Mouse (Mus musculus) gastrocnemius, postnatal 14 days (tissue): ENCODE measurements at regions not wholly inside any gene's neighbourhood (a gene's known extent, or its start where the extent isn't known, plus 50 kb on each side); places are given as distances from the start of the nearest gene placed in this dataset.

ENCODE experiments used
- DNase-seq: peaks from one replicate; pipeline ENCODE4 v3.0.0; 2021; ENCODE audit warnings: mixed read lengths
- intact Hi-C: fragments of 180-260 bp; cut with DNase I; formaldehyde crosslinking; loops from one replicate; pipeline ENCODE4 v1.15.1; 2025; ENCODE audit warnings: low total_unique reads

DNA sequence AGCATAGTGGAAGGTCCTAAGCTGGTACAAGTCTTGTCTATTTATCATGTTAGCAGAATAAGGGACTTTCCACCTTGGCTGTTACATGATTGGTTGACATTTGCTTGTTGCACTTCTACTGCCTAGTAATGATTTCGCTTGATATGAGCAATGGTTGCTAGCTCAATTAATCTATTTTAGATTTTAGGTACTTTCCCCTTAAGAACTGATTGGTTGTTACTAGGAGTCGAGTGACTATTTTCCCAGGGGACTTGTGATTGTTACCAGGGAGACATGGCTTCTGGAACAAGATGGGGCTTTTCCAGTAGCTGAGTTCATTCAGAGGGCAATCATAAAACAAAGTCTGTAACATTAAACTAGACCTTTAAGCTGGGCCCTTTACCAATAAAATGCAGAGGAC is 100.9 kb downstream of the Nup35 start:
- intact Hi-C loops = no loop called here
- DNase-seq = no peak

DNA sequence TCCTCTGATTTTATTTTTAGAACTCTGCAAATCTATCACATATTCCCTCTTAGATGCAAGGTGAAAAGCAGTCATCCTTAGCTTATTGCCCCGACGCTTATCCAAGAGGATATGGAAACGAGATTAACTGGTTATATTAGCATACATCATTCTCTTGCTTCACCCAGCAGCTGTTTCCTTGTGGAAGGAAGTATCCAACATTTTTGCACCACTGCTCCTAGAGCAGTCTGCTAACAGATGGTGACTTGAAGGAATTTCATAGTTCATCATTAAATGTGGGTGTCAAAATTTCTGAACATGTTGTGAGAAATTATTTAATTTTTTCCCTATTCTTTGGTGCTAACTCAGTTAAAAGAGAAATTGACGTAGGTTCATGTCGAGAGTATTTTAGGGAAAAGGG is 107.0 kb downstream of the Nup35 start:
- no peak for DNase-seq
- intact Hi-C loops = no loop called here

GRCm38 (mm10) chr2:80731324-80731723 is 114.3 kb downstream of the Nup35 start:
- intact Hi-C loops = no loop called here
- DNase-seq = no peak

- no peak for DNase-seq
- intact Hi-C loops = no loop called here
These were observed 129.7 kb downstream of the Nup35 start for GRCm38 (mm10) chr2:80746737-80747136.

GRCm38 (mm10) chr2:80762013-80762612 is 145.1 kb downstream of the Nup35 start:
- no peak for DNase-seq

GRCm38 (mm10) chr2:80771176-80771575 is 154.1 kb downstream of the Nup35 start:
- intact Hi-C loops = no loop called here
- no peak for DNase-seq

More at GRCm38 (mm10) chr2:80762013-80762612, 145.1 kb downstream of the Nup35 start:
- intact Hi-C loops = no loop called here

- no peak for DNase-seq
- intact Hi-C loops = no loop called here
These were observed 155.4 kb downstream of the Nup35 start for GRCm38 (mm10) chr2:80772455-80772854.

DNA sequence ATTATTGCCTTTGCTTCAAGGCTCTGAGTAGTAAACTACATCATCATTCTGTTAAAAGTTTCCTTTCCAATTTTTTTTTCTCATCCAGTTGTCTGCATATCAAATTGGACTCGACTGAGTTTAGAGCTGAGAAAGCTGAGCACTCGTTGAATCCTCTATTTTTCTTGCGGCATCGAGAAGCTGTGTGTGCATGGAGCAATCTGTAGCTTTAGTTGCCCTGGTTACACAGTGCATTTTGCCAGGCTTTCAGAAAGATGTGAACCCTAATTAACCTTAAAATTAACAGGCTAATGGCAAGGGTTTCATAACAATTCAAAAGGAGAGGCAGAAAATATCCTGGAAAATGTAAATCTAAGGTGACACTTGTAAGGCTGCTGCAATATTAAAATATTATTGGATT is 169.3 kb downstream of the Nup35 start:
- DNase-seq = no peak
- intact Hi-C loops = no loop called here

DNA sequence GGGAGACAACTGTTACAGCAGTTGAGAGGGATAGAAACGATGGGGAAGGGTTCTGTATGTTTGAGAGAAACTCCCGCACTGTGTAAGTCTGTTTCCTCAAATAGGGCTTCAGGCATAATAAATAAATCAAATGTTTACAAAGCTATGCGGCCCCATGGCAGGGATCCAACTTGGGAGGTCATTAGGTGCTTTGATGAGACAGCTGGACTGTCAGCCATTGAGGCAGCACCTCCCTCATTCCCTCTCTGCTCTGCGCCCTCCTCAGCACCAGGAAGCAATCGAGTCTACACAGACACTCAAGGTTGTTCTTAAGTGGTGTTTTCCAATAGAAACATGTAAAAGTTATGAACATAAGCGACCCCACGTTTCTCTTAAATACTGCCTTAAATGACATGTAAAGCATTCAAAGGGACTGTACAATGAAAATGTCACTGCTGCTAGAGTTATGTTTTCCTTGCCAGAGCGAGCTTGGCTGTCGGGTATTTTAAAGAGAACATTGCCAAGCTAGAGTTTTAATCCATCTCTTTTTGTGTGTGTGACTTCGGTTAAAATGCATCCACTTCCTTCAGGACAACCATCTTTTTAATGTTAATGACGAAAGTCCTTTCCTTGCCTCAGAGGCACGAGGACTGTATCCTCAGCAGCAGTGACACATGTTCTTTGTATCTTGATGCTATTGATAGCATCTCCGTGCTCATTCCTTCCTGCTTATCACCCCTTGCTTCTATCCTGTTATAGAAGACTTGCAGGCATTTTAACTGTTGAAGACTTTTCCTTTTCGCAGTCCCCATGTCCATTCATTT is 176.5 kb downstream of the Nup35 start:
- no peak for DNase-seq
- intact Hi-C loops = no loop called here

DNA sequence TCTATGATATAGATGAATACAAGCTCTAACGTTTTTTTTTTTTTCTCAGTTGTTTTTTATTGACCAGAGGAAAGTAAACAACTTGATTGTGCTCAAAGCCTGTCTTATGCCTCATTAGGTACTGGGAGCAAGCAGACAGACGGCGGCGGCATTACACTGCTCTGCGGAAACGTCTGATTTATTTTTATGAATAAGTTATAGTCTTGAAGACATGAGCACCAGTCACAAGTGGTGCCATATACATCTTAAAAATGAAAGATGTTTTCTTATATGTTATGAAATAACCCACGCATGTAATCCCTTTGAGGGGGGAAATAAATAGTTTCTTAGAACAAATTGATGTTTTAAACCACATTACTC is 177.1 kb downstream of the Nup35 start:
- DNase-seq = no peak
- intact Hi-C loops = no loop called here

GRCm38 (mm10) chr2:80819268-80819667 is 202.2 kb downstream of the Nup35 start:
- no peak for DNase-seq
- intact Hi-C loops = no loop called here

DNA sequence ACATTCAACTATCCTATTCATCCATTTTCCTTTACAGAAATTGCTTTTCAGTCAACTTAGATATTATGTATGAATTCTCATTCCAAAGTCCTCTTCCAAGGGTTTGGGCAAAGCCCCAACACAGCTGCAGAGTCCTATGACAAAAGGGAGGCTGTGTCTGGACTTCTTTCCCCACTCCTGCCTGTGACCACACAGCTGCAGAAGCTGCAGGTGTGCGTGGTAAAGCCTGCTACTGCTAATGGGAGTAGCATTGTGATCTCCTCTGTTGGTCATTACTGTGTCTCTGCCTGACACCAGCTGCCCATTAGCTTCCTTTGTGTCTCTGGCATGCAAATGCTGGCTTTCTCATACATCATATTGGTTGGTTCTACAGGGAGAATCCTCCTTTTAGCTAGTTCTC is 234.0 kb downstream of the Nup35 start:
- DNase-seq = no peak
- intact Hi-C loops = no loop called here

DNA sequence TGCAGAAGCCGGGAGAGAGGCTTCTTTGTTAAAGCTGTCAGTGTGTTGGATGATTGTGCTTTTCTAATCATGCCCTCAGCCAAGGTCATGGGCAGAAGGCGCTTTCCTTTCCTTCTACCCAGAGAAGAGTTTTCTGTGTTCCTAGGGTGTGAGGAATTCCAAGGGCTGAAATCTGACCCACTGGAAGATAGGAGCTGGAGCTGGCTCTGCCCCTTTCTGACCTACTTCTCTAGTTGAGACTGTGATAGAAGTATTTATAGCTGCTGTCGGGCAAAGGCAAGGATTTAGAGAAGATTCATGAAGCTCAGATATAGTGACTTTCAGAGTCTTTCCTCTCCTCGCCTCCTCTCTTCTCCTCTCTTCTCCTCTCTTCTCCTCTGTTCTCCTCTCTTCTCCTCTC is 238.2 kb downstream of the Nup35 start:
- intact Hi-C loops = loop anchor here (5.0 kb wide), 1 partner anchor 357 kb away; no protein-coding TSS in a partner anchor
- DNase-seq = no peak

DNA sequence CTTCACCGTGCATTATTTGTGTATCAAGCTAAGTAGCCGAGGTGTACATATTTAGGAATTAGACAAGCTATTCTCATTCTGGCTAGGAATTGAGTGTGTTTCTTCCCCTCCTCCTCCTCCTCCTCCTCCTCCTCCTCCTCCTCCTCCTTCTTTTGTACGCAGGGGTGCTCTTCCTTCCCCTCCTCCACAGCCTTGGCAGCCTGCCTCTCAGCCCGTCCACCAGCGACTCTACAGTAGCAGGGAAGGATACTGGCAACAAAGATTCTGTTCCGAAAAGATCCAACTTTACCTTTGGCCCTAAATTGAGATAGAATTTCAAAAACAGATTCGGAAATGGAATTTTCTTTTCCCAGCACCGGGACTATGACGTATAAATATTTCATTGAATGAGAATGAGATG is 253.0 kb downstream of the Nup35 start:
- DNase-seq = no peak
- intact Hi-C loops = no loop called here

DNA sequence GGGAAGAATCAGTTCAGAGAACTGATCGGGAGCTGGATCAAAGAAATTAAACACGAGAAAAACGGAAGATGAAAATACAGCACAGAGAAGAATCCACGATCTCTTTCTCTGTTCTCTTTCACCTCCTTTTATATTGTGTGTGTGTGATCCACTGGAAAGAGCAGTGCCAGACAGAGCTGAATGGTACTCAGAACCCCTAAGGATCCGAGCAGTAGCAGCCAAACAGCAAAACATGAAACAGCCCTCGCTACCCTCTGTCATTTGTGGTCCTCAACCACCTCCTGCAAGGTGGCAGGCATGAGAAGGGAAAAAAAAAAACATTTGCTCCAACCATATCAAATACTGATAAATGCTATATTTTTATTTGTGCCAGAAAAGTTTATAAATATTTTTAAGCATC is 253.4 kb downstream of the Nup35 start:
- intact Hi-C loops = no loop called here
- no peak for DNase-seq

DNA sequence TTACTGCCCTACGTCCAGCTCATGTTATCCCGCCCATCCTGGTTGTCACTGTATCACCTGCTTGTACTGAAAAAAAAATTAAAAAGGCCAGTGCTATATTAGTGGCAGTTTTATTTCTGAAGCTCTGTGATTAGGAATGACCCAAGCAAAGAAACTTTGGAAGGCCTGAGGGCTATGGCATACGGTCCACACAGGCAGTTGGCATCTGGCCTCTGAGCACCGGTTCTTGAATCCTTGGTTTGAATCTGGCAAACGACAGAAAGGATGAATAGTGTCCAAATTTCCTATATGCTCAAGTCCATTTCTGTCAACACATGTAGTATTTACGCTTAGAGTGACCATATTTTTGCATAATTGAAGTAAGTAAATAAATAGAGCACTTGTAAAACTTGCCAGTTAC is 254.3 kb downstream of the Nup35 start:
- intact Hi-C loops = no loop called here
- no peak for DNase-seq

- intact Hi-C loops = no loop called here
These were observed 261.4 kb downstream of the Nup35 start for GRCm38 (mm10) chr2:80878437-80878836.

DNA sequence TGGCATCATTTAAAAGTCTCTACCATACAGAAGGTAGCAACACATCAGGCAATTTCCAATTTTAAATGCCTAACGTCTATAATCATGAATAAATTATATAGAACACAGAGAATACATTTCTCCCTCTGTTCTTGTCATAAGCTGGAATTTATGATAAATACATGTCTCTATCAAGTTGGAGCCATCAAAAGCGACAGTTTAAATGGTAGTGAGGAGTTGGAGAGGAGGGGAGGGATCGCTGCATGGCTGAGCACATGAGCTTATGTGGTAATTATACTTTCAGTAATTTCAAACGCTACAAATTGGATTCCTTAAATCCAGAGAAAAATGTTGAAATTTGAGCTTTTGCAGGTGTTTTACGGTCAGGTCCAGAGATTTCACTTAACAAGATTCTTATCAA is 267.2 kb downstream of the Nup35 start:
- DNase-seq = no peak
- intact Hi-C loops = no loop called here

More at GRCm38 (mm10) chr2:80878437-80878836, 261.4 kb downstream of the Nup35 start:
- no peak for DNase-seq

- DNase-seq = no peak
- intact Hi-C loops = no loop called here
These were observed 285.0 kb downstream of the Nup35 start for GRCm38 (mm10) chr2:80902050-80902449.

- no peak for DNase-seq
- intact Hi-C loops = no loop called here
These were observed 296.4 kb downstream of the Nup35 start for GRCm38 (mm10) chr2:80913478-80913877.

- intact Hi-C loops = no loop called here
- no peak for DNase-seq
These were observed 328.5 kb downstream of the Nup35 start for GRCm38 (mm10) chr2:80945521-80945920.
